Mouse (Mus musculus) embryonic facial prominence, embryonic 15.5 days (tissue): ENCODE data around the gene Ccdc117. TPM values are rescaled to one million over a fixed set of nuclear protein-coding genes. Genes with fewer than 3 reads are reported as not detected.
A peak's percentile ranks its signal among the peaks of the same experiment; 100 is the strongest.

Experiments used
- ATAC-seq: fragments of 200-750 bp; cut with Nextera tagmentation; 2 replicates; pipeline ENCODE4 v1.8.0; 2017; ENCODE audit warnings: low read depth, moderate TSS enrichment; ENCODE audit not compliant: insufficient number of reproducible peaks, low FRiP score, low TSS enrichment
- H3K27ac ChIP-seq: fragments of 300-500 bp; sonication (generic); replicated peaks from 2 replicates; pipeline ENCODE4 v1.5.1; 2015; ENCODE audit warnings: mild to moderate bottlenecking, inconsistent platforms
- H3K27me3 ChIP-seq: fragments of 300-500 bp; sonication (generic); 2 replicates; pipeline ENCODE4 v1.6.1; 2015; ENCODE audit warnings: inconsistent platforms
- H3K36me3 ChIP-seq: fragments of 300-500 bp; sonication (generic); 2 replicates; pipeline ENCODE4 v1.6.1; 2015; ENCODE audit warnings: mild to moderate bottlenecking, inconsistent platforms
- H3K4me1 ChIP-seq: fragments of 300-500 bp; sonication (generic); 2 replicates; pipeline ENCODE4 v1.6.1; 2015; ENCODE audit warnings: inconsistent platforms
- H3K4me2 ChIP-seq: fragments of 300-500 bp; sonication (generic); replicated peaks from 2 replicates; pipeline ENCODE4 v1.6.1; 2015; ENCODE audit warnings: mild to moderate bottlenecking, inconsistent platforms
- H3K4me3 ChIP-seq: fragments of 300-500 bp; sonication (generic); replicated peaks from 2 replicates; pipeline ENCODE4 v1.5.1; 2015; ENCODE audit warnings: mild to moderate bottlenecking, inconsistent platforms
- H3K9ac ChIP-seq: fragments of 300-500 bp; sonication (generic); 2 replicates; pipeline ENCODE4 v1.6.1; 2015; ENCODE audit warnings: inconsistent platforms
- H3K9me3 ChIP-seq: fragments of 300-500 bp; sonication (generic); replicated peaks from 2 replicates; pipeline ENCODE4 v1.6.1; 2016; ENCODE audit warnings: inconsistent platforms
- WGBS: fragments of 180-500 bp; shearing (Covaris S2); methylation state at CpG from one replicate; pipeline ENCODE4 v1.1.7; 2015; 5-methylcytosine and 5-hydroxymethylcytosine counted together
- polyA plus RNA-seq: library from polyadenylated mRNA; unstranded; fragments of >200 nt; fragmentation: Nextera tagmentation; extraction: Ambion mirVana; gene quantifications from 2 replicates; pipeline ENCODE4 v1.2.1, GENCODE M21; 2015

Ccdc117 gene
- polyA plus RNA-seq: 17.7 and 19.2 TPM in 2 replicates

- Histone ChIP-seq H3K9me3 (no peaks in the 10 kb centered on the region), H3K36me3 (peaks cover 15% of the 10 kb centered on the region), H3K27ac (peak within 1 kb of the TSS; percentile 76), H3K4me1 (peaks cover 20% of the 10 kb centered on the region), H3K9ac (peak within 1 kb of the TSS; percentile 87), H3K27me3 (no peaks in the 10 kb centered on the region), H3K4me3 (peak within 1 kb of the TSS; percentile 91), H3K4me2 (peak within 1 kb of the TSS; percentile 62)
- WGBS: under 1% methylated on average over 63 of the region's 65 CpGs
- peak; percentile 96 for ATAC-seq
Observed at GRCm38 (mm10) chr11:5541799-5542481, at the start of gene Ccdc117. Ccdc117 (minus strand) TSS chr11:5542187.

- H3K9me3 ChIP-seq: no peaks in the 10 kb centered on the region
- no peak overlapping the region for H3K27ac ChIP-seq
- no peaks in the 10 kb centered on the region for H3K4me1 ChIP-seq
- H3K4me3 ChIP-seq: no peak overlapping the region
- H3K4me2 ChIP-seq: no peak overlapping the region
- H3K36me3 ChIP-seq: no peaks in the 10 kb centered on the region
- H3K9ac ChIP-seq: no peak overlapping the region
- no peaks in the 10 kb centered on the region for H3K27me3 ChIP-seq
- WGBS: 66% methylated on average over 6 of the region's 6 CpGs
- no peak for ATAC-seq
Observed at GRCm38 (mm10) chr11:5575046-5575445, 33.1 kb upstream of the Ccdc117 start.

GRCm38 (mm10) chr11:5573821-5574220 lies 31.8 kb upstream of the Ccdc117 start:
- no peak overlapping the region for H3K4me3 ChIP-seq
- no peaks in the 10 kb centered on the region for H3K4me1 ChIP-seq
- H3K36me3 ChIP-seq: no peaks in the 10 kb centered on the region
- WGBS: 77% methylated on average over 2 of the region's 2 CpGs
- no peak for ATAC-seq
- H3K9me3 ChIP-seq: no peaks in the 10 kb centered on the region
- no peak overlapping the region for H3K4me2 ChIP-seq
- H3K27ac ChIP-seq: no peak overlapping the region
- no peak overlapping the region for H3K9ac ChIP-seq
- H3K27me3 ChIP-seq: no peaks in the 10 kb centered on the region

GRCm38 (mm10) chr11:5571856-5572255 lies 29.9 kb upstream of the Ccdc117 start:
- Histone ChIP-seq H3K27ac (no peak overlapping the region), H3K4me1 (no peaks in the 10 kb centered on the region), H3K9me3 (no peaks in the 10 kb centered on the region), H3K9ac (no peak overlapping the region), H3K27me3 (no peaks in the 10 kb centered on the region), H3K36me3 (no peaks in the 10 kb centered on the region), H3K4me2 (no peak overlapping the region), H3K4me3 (no peak overlapping the region)
- WGBS: 89% methylated on average over 4 of the region's 4 CpGs
- ATAC-seq: no peak

- Histone ChIP-seq H3K9me3 (no peaks in the 10 kb centered on the region), H3K27me3 (no peaks in the 10 kb centered on the region), H3K4me2 (no peak within 1 kb of the TSS), H3K27ac (no peak within 1 kb of the TSS), H3K36me3 (no peaks in the 10 kb centered on the region), H3K4me3 (no peak within 1 kb of the TSS), H3K9ac (no peak within 1 kb of the TSS), H3K4me1 (no peaks in the 10 kb centered on the region)
- 84% methylated on average over 12 of the region's 12 CpGs for WGBS
- ATAC-seq: no peak
Observed at GRCm38 (mm10) chr11:5569474-5569873, 27.5 kb upstream of the Ccdc117 start, which contains the start of gene Ankrd36. Ankrd36 (plus strand) TSS chr11:5569684.

- Histone ChIP-seq H3K4me3 (no peak overlapping the region), H3K36me3 (no peaks in the 10 kb centered on the region), H3K9me3 (no peaks in the 10 kb centered on the region), H3K4me2 (no peak overlapping the region), H3K4me1 (no peaks in the 10 kb centered on the region), H3K9ac (no peak overlapping the region), H3K27ac (no peak overlapping the region), H3K27me3 (no peaks in the 10 kb centered on the region)
- no peak for ATAC-seq
- 94% methylated on average over 5 of the region's 5 CpGs for whole genome bisulfite sequencing
Observed at GRCm38 (mm10) chr11:5568082-5568481, 26.1 kb upstream of the Ccdc117 start.

GRCm38 (mm10) chr11:5567654-5568053 lies 25.7 kb upstream of the Ccdc117 start:
- Histone ChIP-seq H3K27ac (no peak overlapping the region), H3K4me1 (no peaks in the 10 kb centered on the region), H3K4me3 (no peak overlapping the region), H3K27me3 (no peaks in the 10 kb centered on the region), H3K36me3 (no peaks in the 10 kb centered on the region), H3K4me2 (no peak overlapping the region), H3K9me3 (no peaks in the 10 kb centered on the region), H3K9ac (no peak overlapping the region)
- ATAC-seq: no peak
- WGBS: 97% methylated on average over 6 of the region's 6 CpGs

GRCm38 (mm10) chr11:5566506-5566905 lies 24.5 kb upstream of the Ccdc117 start:
- ATAC-seq: no peak
- H3K9ac ChIP-seq: no peak overlapping the region
- H3K9me3 ChIP-seq: no peaks in the 10 kb centered on the region
- no peak overlapping the region for H3K27ac ChIP-seq
- WGBS: 54% methylated on average over 2 of the region's 2 CpGs
- H3K4me1 ChIP-seq: no peaks in the 10 kb centered on the region
- H3K4me2 ChIP-seq: no peak overlapping the region
- H3K4me3 ChIP-seq: no peak overlapping the region
- H3K27me3 ChIP-seq: no peaks in the 10 kb centered on the region
- H3K36me3 ChIP-seq: no peaks in the 10 kb centered on the region

- H3K27ac ChIP-seq: no peak overlapping the region
- no peaks in the 10 kb centered on the region for H3K9me3 ChIP-seq
- H3K4me1 ChIP-seq: no peaks in the 10 kb centered on the region
- no peak overlapping the region for H3K4me3 ChIP-seq
- WGBS: 80% methylated on average over 3 of the region's 3 CpGs
- no peaks in the 10 kb centered on the region for H3K36me3 ChIP-seq
- H3K9ac ChIP-seq: no peak overlapping the region
- H3K27me3 ChIP-seq: no peaks in the 10 kb centered on the region
- H3K4me2 ChIP-seq: no peak overlapping the region
- ATAC-seq: no peak
Observed at GRCm38 (mm10) chr11:5565596-5565995, 23.6 kb upstream of the Ccdc117 start.

- H3K36me3 ChIP-seq: no peaks in the 10 kb centered on the region
- no peak overlapping the region for H3K9ac ChIP-seq
- H3K4me2 ChIP-seq: no peak overlapping the region
- WGBS: 64% methylated on average over 6 of the region's 6 CpGs
- H3K27ac ChIP-seq: no peak overlapping the region
- no peaks in the 10 kb centered on the region for H3K9me3 ChIP-seq
- H3K27me3 ChIP-seq: no peaks in the 10 kb centered on the region
- no peaks in the 10 kb centered on the region for H3K4me1 ChIP-seq
- ATAC-seq: no peak
- H3K4me3 ChIP-seq: no peak overlapping the region
Observed at GRCm38 (mm10) chr11:5563898-5564297, 21.9 kb upstream of the Ccdc117 start.

GRCm38 (mm10) chr11:5562625-5563268 lies 20.8 kb upstream of the Ccdc117 start:
- H3K4me2 ChIP-seq: no peak overlapping the region
- no peaks in the 10 kb centered on the region for H3K9me3 ChIP-seq
- no peaks in the 10 kb centered on the region for H3K36me3 ChIP-seq
- H3K27me3 ChIP-seq: no peaks in the 10 kb centered on the region
- no peak overlapping the region for H3K9ac ChIP-seq
- WGBS: 37% methylated on average over 9 of the region's 9 CpGs
- no peaks in the 10 kb centered on the region for H3K4me1 ChIP-seq
- ATAC-seq: no peak
- H3K4me3 ChIP-seq: no peak overlapping the region
- H3K27ac ChIP-seq: no peak overlapping the region

- no peaks in the 10 kb centered on the region for H3K27me3 ChIP-seq
- no peaks in the 10 kb centered on the region for H3K4me1 ChIP-seq
- no peak for ATAC-seq
- H3K27ac ChIP-seq: no peak overlapping the region
- no peak overlapping the region for H3K4me3 ChIP-seq
- no peaks in the 10 kb centered on the region for H3K9me3 ChIP-seq
- 78% methylated on average over 3 of the region's 3 CpGs for WGBS
- no peak overlapping the region for H3K4me2 ChIP-seq
- H3K9ac ChIP-seq: no peak overlapping the region
- H3K36me3 ChIP-seq: no peaks in the 10 kb centered on the region
Observed at GRCm38 (mm10) chr11:5560273-5560672, 18.3 kb upstream of the Ccdc117 start.
